11 mouse cellular contexts compared by ENCODE assay signal in genomic region chr5:37874784-37875281, GRCm38 (mm10). TPM values are rescaled to one million over a fixed set of nuclear protein-coding genes. Genes with fewer than 3 reads are reported as not detected.
DNase-seq lines count a peak whose midpoint lies in the region; ATAC-seq and TF ChIP-seq lines count a peak whose summit lies in the region.
"Had no signal": no experiment of that assay in that cellular context is flagged by ENCODE, and none has a peak within 500 bp of the region (broad histone marks: within the 10 kb centered on the region; RNA-seq: fewer than 3 reads in every experiment).

No protein-coding gene starts in this region.

- DNase-seq in heart, adult 2 months, result peak; percentile 32 to 37
- DNase-seq in heart, embryonic 10.5 days (ENCODE audit: low spot score), result no peak
- DNase-seq in urinary bladder, postnatal 14 days (ENCODE audit: low spot score), result peak; percentile 25
- no peak for DNase-seq in urinary bladder, postnatal 4 days (ENCODE audit: low spot score in 2 of 2)
- peak; percentile 35 for DNase-seq in stomach, postnatal 0 days (ENCODE audit: low spot score)
- no peak for DNase-seq in ovary, adult 18-20 months (ENCODE audit: low spot score)
- DNase-seq: adrenal gland, postnatal 14 days had no signal

- no peaks in the 10 kb centered on the region for H3K79me2 ChIP-seq in heart, adult 2 months (replicated peaks; ENCODE audit: control insufficient read depth, insufficient read depth, low read length)

- TF ChIP-seq POLR2A in heart, adult 2 months (IDR thresholded peaks at IDR 0.05; ENCODE audit: insufficient read depth, low read depth, low read length), result no peak

- no peaks in the 10 kb centered on the region for H3K4me1 ChIP-seq in heart, adult 2 months (ENCODE audit: control insufficient read depth, insufficient read depth, low read length)
- H3K4me1 ChIP-seq in heart, embryonic 10.5 days, result no peaks in the 10 kb centered on the region
- no peaks in the 10 kb centered on the region for H3K4me1 ChIP-seq in kidney, embryonic 16.5 days (ENCODE audit: insufficient read depth, low read length)
- H3K4me1 ChIP-seq in stomach, postnatal 0 days (replicated peaks; ENCODE audit: control insufficient read depth, insufficient read depth), result no peaks in the 10 kb centered on the region
- H3K4me1 ChIP-seq: stomach, embryonic 15.5 days had no signal

- intact Hi-C loops in heart, adult 2 months (cut with DNase I), result no loop called here

- WGBS in heart, adult 2 months, result 41% methylated on average over 6 of the region's 6 CpGs
- 74% methylated on average over 6 of the region's 6 CpGs for WGBS in heart, embryonic 10.5 days
- 77% methylated on average over 6 of the region's 6 CpGs for WGBS in kidney, embryonic 16.5 days
- WGBS in stomach, postnatal 0 days, result 40% methylated on average over 6 of the region's 6 CpGs

- no peak overlapping the region for H3K9ac ChIP-seq in heart, adult 2 months (ENCODE audit: low read depth, low read length)
- no peak overlapping the region for H3K9ac ChIP-seq in kidney, embryonic 16.5 days (replicated peaks; ENCODE audit: low read length)
- no peak overlapping the region for H3K9ac ChIP-seq in stomach, postnatal 0 days (ENCODE audit: low read length)
- H3K9ac ChIP-seq: stomach, embryonic 15.5 days had no signal

- H3K9me3 ChIP-seq in heart, embryonic 10.5 days, result no peaks in the 10 kb centered on the region
- 0 out of 2 replicates have a peak, but pooled peaks cover 3% of the 10 kb centered on the region for H3K9me3 ChIP-seq in kidney, embryonic 16.5 days (ENCODE audit: low read length)
- H3K9me3 ChIP-seq in stomach, postnatal 0 days (ENCODE audit: control insufficient read depth, low read length), result no peaks in the 10 kb centered on the region
- H3K9me3 ChIP-seq: stomach, embryonic 15.5 days had no signal

- no peak for TF ChIP-seq EP300 in heart, adult 2 months (IDR thresholded peaks at IDR 0.05; ENCODE audit: insufficient read depth, low read depth, low read length)
- no peak for TF ChIP-seq EP300 in stomach, postnatal 0 days (optimal IDR thresholded peaks at IDR 0.05)

- H3K27me3 ChIP-seq in heart, adult 2 months (ENCODE audit: control insufficient read depth, insufficient read depth, low read length), result no peaks in the 10 kb centered on the region
- no peaks in the 10 kb centered on the region; the same call in 1 of the 2 replicates for H3K27me3 ChIP-seq in heart, embryonic 10.5 days (ENCODE audit: insufficient read depth, poor library complexity, severe bottlenecking)
- no peaks in the 10 kb centered on the region for H3K27me3 ChIP-seq in kidney, embryonic 16.5 days (ENCODE audit: insufficient read depth, low read length)
- H3K27me3 ChIP-seq in stomach, postnatal 0 days (ENCODE audit: control insufficient read depth, insufficient read depth, low read length), result no peaks in the 10 kb centered on the region
- H3K27me3 ChIP-seq: stomach, embryonic 15.5 days had no signal

- no peak overlapping the region for H3K4me3 ChIP-seq in heart, adult 2 months
- H3K4me3 ChIP-seq in heart, embryonic 10.5 days, result no peak overlapping the region
- H3K4me3 ChIP-seq in kidney, embryonic 16.5 days (ENCODE audit: low read length), result no peak overlapping the region
- no peak overlapping the region for H3K4me3 ChIP-seq in stomach, postnatal 0 days (ENCODE audit: low read depth, low read length)
- H3K4me3 ChIP-seq: stomach, embryonic 15.5 days had no signal

- H3K4me2 ChIP-seq in kidney, embryonic 16.5 days (replicated peaks; ENCODE audit: low read depth, low read length), result no peak overlapping the region
- no peak overlapping the region for H3K4me2 ChIP-seq in stomach, postnatal 0 days (replicated peaks; ENCODE audit: low read depth)
- H3K4me2 ChIP-seq: midbrain, embryonic 11.5 days; stomach, embryonic 15.5 days had no signal

- no peaks in the 10 kb centered on the region for H3K36me3 ChIP-seq in heart, adult 2 months (ENCODE audit: control insufficient read depth, insufficient read depth, low read length)
- no peaks in the 10 kb centered on the region for H3K36me3 ChIP-seq in heart, embryonic 10.5 days
- no peaks in the 10 kb centered on the region for H3K36me3 ChIP-seq in kidney, embryonic 16.5 days (ENCODE audit: insufficient read depth, low read length)
- no peaks in the 10 kb centered on the region for H3K36me3 ChIP-seq in stomach, postnatal 0 days (ENCODE audit: control insufficient read depth, insufficient read depth, low read length)
- H3K36me3 ChIP-seq: stomach, embryonic 15.5 days had no signal

- no peak for TF ChIP-seq CTCF in heart, adult 2 months (IDR thresholded peaks at IDR 0.05)
- TF ChIP-seq CTCF in stomach, postnatal 0 days (IDR thresholded peaks at IDR 0.05; ENCODE audit: low read depth), result no peak

- ATAC-seq in kidney, embryonic 16.5 days (ENCODE audit: low FRiP score, low TSS enrichment), result peak; percentile 51; the same call in 1 of the 2 replicates
- no peak for ATAC-seq in stomach, postnatal 0 days (ENCODE audit: low FRiP score, low TSS enrichment)
- no peak for ATAC-seq in inflammation-experienced regulatory T-cells, adult 6 months

- H3K27ac ChIP-seq in heart, adult 2 months, result no peak overlapping the region
- H3K27ac ChIP-seq in heart, embryonic 10.5 days, result no peak overlapping the region
- no peak overlapping the region for H3K27ac ChIP-seq in kidney, embryonic 16.5 days (ENCODE audit: low read length)
- no peak overlapping the region for H3K27ac ChIP-seq in stomach, postnatal 0 days (replicated peaks)
- H3K27ac ChIP-seq: stomach, embryonic 15.5 days had no signal

RNA-seq across cellular contexts. Expression of gene Msx1, which starts 50.5 kb away (rescaled TPM):
- 1 to 10 TPM; 2.3 to 3.1 TPM for total RNA-seq in heart, adult 2 months (2021)
- polyA plus RNA-seq in heart, adult 2 months (2012; rRNA removed), result 3.7 TPM in 2 replicates
- 36.6 and 65.2 TPM in 2 replicates for polyA plus RNA-seq in heart, embryonic 10.5 days (2016; fragmentation: Nextera tagmentation; extraction: Ambion mirVana)
- polyA plus RNA-seq in kidney, embryonic 16.5 days (2015; fragmentation: Nextera tagmentation; extraction: Ambion mirVana), result 1.9 and 3.9 TPM in 2 replicates
- 1.1 TPM in 2 replicates for polyA plus RNA-seq in stomach, postnatal 0 days (2015; fragmentation: Nextera tagmentation; extraction: Ambion mirVana)
- not detected for polyA plus RNA-seq in inflammation-experienced regulatory T-cells, adult 6 months (2017; shearing (Covaris generic))

Comparison
In these comparisons a context has a peak if more than half of its experiments do, and no peak if none do; other contexts are left out.
1. DNase-seq: peak in heart, adult 2 months (2 of 2), urinary bladder, postnatal 14 days (single experiment) and stomach, postnatal 0 days (single experiment); none in heart, embryonic 10.5 days (single experiment), urinary bladder, postnatal 4 days (0 of 2) and ovary, adult 18-20 months (single experiment).